Mouse (Mus musculus) urinary bladder, postnatal 36 days (tissue): ENCODE results near the gene Angptl6.
A peak's percentile ranks its signal among the peaks of the same experiment; 100 is the strongest.
"Not testable (repeated sequence)": the region's sequence is repeated elsewhere in the genome, so short reads cannot be mapped to it uniquely, and the experiment has no call there.

Experiments
- DNase-seq, 2 experiments: peaks; one replicate each; pipeline ENCODE4 v3.0.0; 2022; ENCODE audit warnings: low spot score in 2 of 2, mixed read lengths in 1 of 2

Angptl6 gene

DNA sequence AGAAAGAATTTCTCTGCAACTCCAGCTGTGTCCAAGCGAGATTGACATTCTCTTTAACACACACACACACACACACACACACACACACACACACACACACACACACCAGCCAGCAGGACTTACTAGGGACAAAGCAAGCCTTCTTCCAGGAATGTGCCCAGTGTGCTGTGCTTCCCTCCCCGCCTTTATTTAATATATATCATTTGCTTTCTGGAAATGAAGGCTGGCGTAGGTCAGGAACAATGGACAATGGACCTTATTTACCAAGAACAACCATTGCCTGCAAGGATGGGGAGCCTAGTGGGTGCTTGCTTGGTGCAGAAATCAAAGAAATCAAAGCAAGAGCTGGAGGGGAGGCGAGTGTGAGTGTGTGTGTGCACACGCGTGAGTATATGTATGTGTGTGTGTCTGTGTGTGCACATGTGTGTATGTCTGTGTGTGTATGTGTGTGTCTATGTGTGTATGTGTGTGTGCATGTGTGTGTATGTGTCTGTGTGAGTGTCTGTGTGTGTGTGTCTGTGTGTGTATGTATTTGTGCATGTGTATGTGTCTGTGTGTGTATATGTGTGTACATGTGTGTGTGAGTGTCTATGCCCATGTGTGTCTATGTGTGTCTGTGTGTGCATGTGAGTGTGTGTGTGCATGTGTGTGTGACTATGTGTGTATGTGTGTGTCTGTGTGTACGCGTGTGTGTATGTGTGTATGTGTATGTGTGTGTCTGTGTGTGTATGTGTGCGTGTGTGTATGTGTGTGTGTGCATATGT lies 42.2 kb downstream of the Angptl6 start:
- no peak for DNase-seq

DNA sequence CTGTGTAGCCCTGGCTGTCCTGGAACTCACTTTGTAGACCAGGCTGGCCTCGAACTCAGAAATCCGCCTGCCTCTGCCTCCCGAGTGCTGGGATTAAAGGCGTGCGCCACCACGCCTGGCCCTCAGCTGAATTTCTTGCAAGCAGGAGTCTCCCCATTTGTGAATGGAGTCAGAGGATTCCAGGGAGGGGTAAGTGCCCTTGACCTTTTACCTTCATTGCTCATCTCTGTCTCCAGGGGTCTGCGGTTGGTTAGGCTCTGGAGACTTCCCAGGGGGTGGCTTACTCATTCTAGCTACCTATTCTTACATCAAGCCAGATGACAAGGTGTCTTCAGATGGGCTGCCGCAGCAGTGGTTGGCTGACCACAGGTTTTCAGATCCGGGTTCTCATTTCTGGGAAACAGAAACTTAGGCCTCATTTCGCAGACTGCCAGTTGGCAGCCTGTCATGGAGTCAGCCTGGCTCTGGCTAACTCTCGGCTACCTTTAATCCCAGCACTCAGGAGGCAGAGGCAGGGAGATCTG lies 44.0 kb downstream of the Angptl6 start:
- DNase-seq: not testable (repeated sequence)

DNA sequence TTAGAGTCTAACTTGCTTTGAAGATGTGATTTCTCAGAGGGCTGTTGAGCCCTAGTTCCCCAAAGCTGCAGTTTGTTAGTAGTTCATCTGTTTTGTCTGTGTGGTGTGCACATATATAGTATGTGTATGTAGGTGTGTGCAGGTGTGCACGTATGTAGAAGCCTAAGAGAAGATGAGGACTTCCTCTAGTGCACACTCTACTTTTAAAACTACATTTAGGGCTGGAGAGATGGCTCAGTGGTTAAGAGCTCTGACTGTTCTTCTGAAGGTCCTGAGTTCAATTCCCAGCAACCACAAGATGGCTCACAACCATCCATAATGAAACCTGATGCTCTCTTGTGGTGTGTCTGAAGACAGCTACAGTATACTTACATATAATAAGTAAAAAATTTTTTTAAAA lies 44.6 kb downstream of the Angptl6 start:
- no peak for DNase-seq

DNA sequence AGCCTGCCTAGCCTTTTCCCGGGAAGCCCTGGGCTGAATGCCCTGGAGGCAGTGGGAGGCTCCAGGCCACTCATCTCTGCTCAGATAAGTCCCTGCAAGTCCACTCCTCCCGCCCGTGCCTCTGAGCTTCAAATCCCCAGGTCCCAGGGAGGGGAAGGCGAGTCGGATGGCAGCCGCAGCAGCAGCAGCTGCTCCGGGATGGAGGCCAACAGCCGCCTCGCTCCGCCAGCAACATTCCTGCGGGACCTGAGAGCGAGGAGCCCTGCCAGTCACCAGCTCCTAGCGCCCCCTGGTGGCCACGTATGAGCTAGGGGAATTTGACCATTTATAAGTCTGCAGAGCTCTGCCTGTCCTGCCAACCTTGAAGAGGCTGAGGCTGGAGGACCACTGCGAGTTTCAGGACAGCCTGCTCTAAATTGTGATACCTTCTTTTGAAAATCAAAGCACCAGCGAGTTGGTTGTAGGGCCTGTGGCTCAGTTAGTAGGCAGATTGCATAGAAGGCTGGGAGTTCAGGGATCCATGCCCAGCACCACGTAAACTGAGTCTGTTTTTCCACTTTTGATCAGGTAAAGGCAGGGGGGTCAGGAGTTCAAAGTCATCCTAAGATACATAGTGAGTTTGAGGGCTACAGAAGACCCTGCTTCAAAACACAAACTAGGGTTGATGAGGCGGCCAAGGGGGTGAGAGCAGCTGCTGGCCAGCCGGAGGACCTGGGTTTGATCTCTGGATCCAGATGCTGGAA lies 48.5 kb downstream of the Angptl6 start:
- DNase-seq: peak; percentile 90 to 95

DNA sequence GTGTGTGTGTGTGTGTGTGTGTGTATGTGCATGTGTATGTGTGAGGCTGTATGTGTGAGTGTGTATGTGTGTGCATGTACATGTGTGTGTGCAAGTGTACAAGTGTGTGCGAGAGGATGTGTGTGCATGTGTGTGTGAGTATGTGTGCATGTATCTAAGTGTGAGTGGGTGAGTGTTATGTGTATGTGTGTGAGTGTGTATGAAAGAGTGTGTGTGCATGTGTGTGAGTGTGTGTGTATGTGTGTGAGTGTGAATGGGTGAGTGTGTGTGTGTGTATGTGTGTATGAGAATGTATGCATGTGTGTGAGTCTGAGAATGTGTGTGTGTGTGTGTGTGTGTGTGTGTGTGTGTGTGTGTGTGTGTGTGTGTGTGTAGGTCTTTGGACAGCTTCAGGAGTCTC lies 51.4 kb downstream of the Angptl6 start:
- DNase-seq: no peak

DNA sequence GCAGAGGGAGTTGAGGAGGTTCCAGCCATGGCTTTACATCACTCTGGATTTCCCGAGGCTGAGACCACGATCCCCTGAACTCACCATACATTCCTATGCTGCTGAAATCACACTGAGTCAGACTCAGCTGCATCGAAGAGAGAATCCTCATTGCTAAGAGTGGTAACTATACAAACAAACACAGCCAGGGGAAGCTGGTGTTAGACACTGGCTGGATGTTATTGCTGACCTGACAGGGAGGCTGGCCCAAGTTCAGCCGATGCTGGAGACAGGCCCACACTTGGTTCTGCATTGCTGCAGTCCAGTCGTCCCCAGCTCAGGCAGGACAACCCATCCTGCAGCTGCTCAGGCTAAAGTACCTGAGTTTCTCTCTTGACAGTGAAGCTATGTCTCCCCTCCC lies 53.7 kb downstream of the Angptl6 start:
- peak in 1 of 2 experiments; percentile 36 for DNase-seq
